In the genomic region with DNA sequence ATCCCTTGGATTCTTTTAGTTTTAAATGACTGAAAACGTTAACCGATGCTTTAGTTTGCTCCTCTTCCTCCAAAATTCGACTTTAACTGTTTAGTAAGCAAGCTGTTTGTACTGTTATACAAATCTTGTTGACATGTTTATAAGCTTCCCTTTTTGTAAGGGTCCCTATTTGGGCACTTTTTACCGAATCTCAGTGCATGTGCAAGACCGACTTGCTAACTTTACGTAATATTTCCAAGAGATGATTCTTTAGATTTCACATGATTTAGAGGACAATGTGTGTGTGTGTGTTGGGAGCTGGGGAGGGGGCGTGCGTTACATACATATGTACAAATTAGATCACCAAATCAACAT, we compare ENCODE assay signal across 8 mouse cellular contexts. TPM values are rescaled to one million over a fixed set of nuclear protein-coding genes. Genes with fewer than 3 reads are reported as not detected.
A peak's percentile ranks its signal among the peaks of the same experiment; 100 is the strongest.
DNase-seq lines count a peak whose midpoint lies in the region; ATAC-seq lines count a peak whose summit lies in the region.

No protein-coding gene starts in this region.

- WGBS in heart, embryonic 16.5 days, result 12% methylated on average over 8 of the region's 8 CpGs
- WGBS in hindbrain, embryonic 14.5 days, result 21% methylated on average over 8 of the region's 8 CpGs
- 23% methylated on average over 8 of the region's 8 CpGs for WGBS in midbrain, embryonic 15.5 days

- no peak for DNase-seq in heart, postnatal 10 days
- DNase-seq in hindbrain, embryonic 14.5 days (ENCODE audit: low spot score), result peak; percentile 25
- no peak for DNase-seq in urinary bladder, postnatal 10 days (ENCODE audit: low spot score)
- no peak for DNase-seq in thymus, postnatal 0 days (ENCODE audit: low spot score)
- DNase-seq in spleen, postnatal 36 days (ENCODE audit: low spot score in 2 of 2), result no peak

- intact Hi-C loops in heart, postnatal 10 days (cut with DNase I), result no loop called here

- no peaks in the 10 kb centered on the region for H3K9me3 ChIP-seq in heart, embryonic 16.5 days (replicated peaks; ENCODE audit: control insufficient read depth, low read length)
- H3K9me3 ChIP-seq in hindbrain, embryonic 14.5 days (ENCODE audit: control insufficient read depth, low read length), result no peaks in the 10 kb centered on the region
- no peaks in the 10 kb centered on the region for H3K9me3 ChIP-seq in midbrain, embryonic 15.5 days

- H3K9ac ChIP-seq in heart, embryonic 16.5 days (ENCODE audit: low read length), result peak overlapping the region; percentile 92
- peak overlapping the region; percentile 83 for H3K9ac ChIP-seq in hindbrain, embryonic 14.5 days
- H3K9ac ChIP-seq in midbrain, embryonic 15.5 days, result peak overlapping the region; percentile 87

- H3K4me3 ChIP-seq in heart, embryonic 16.5 days (ENCODE audit: low read length), result peak overlapping the region; percentile 99
- peak overlapping the region; percentile 89 for H3K4me3 ChIP-seq in brown adipose tissue, adult 24 weeks (ENCODE audit: insufficient read depth, low read depth, low read length)
- H3K4me3 ChIP-seq in hindbrain, embryonic 14.5 days (replicated peaks; ENCODE audit: low read length), result peak overlapping the region; percentile 82
- peak overlapping the region; percentile 85 for H3K4me3 ChIP-seq in midbrain, embryonic 15.5 days

- peak overlapping the region; percentile 85 for H3K4me2 ChIP-seq in heart, embryonic 16.5 days (ENCODE audit: low read depth, low read length)
- peak overlapping the region; percentile 61 for H3K4me2 ChIP-seq in hindbrain, embryonic 14.5 days (replicated peaks)
- H3K4me2 ChIP-seq in midbrain, embryonic 15.5 days, result peak overlapping the region; percentile 68

- no peaks in the 10 kb centered on the region for H3K36me3 ChIP-seq in heart, embryonic 16.5 days (ENCODE audit: control insufficient read depth, insufficient read depth)
- no peaks in the 10 kb centered on the region for H3K36me3 ChIP-seq in hindbrain, embryonic 14.5 days (replicated peaks; ENCODE audit: control insufficient read depth, insufficient read depth)
- no peaks in the 10 kb centered on the region for H3K36me3 ChIP-seq in midbrain, embryonic 15.5 days (replicated peaks)

- no peaks in the 10 kb centered on the region for H3K27me3 ChIP-seq in heart, embryonic 16.5 days (ENCODE audit: control insufficient read depth, insufficient read depth, low read length)
- H3K27me3 ChIP-seq in hindbrain, embryonic 14.5 days (ENCODE audit: control insufficient read depth, insufficient read depth, low read length), result no peaks in the 10 kb centered on the region
- no peaks in the 10 kb centered on the region for H3K27me3 ChIP-seq in midbrain, embryonic 15.5 days (replicated peaks)

- no peak for ATAC-seq in heart, embryonic 16.5 days (replicated peaks; ENCODE audit: extremely low read depth, insufficient read depth, low FRiP score)
- no peak for ATAC-seq in hindbrain, embryonic 14.5 days (ENCODE audit: low FRiP score)
- no peak; the same call in 1 of the 2 replicates for ATAC-seq in midbrain, embryonic 15.5 days (replicated peaks)

- peak overlapping the region; percentile 98 for H3K27ac ChIP-seq in heart, embryonic 16.5 days (ENCODE audit: low read length)
- peak overlapping the region; percentile 96 for H3K27ac ChIP-seq in brown adipose tissue, adult 24 weeks (replicated peaks; ENCODE audit: low read depth, low read length)
- H3K27ac ChIP-seq in hindbrain, embryonic 14.5 days, result peak overlapping the region; percentile 98
- peak overlapping the region; percentile 96 for H3K27ac ChIP-seq in midbrain, embryonic 15.5 days

- H3K4me1 ChIP-seq in heart, embryonic 16.5 days (ENCODE audit: control insufficient read depth, insufficient read depth, low read length), result peaks cover 17% of the 10 kb centered on the region
- H3K4me1 ChIP-seq in brown adipose tissue, adult 24 weeks (ENCODE audit: control insufficient read depth, insufficient read depth, insufficient read length, low read length), result no peaks in the 10 kb centered on the region
- peaks cover 24% of the 10 kb centered on the region for H3K4me1 ChIP-seq in hindbrain, embryonic 14.5 days (replicated peaks; ENCODE audit: control insufficient read depth, insufficient read depth, low read length)
- peaks cover 24% of the 10 kb centered on the region for H3K4me1 ChIP-seq in midbrain, embryonic 15.5 days

RNA-seq across cellular contexts. Expression of a gene that starts 0.9 kb away (rescaled TPM):
- 51.9 and 56.9 TPM in 2 replicates for polyA plus RNA-seq in heart, embryonic 16.5 days (2015; fragmentation: Nextera tagmentation; extraction: Ambion mirVana)
- total RNA-seq in heart, postnatal 10 days (2021), result 10 to 100 TPM; 37.7 to 40.5 TPM
- 18.8 and 19.0 TPM in 2 replicates for polyA plus RNA-seq in brown adipose tissue, adult 24 weeks (2012; ENCODE audit: insufficient read depth, insufficient read length, missing spikeins)
- 134 and 162 TPM in 2 replicates for polyA plus RNA-seq in hindbrain, embryonic 14.5 days (2014; fragmentation: Nextera tagmentation; extraction: Ambion mirVana)
- 129 and 133 TPM in 2 replicates for polyA plus RNA-seq in midbrain, embryonic 15.5 days (2015; fragmentation: Nextera tagmentation; extraction: Ambion mirVana)
- 39.2 and 41.4 TPM in 2 replicates for polyA plus RNA-seq in thymus, postnatal 0 days (2015; fragmentation: Nextera tagmentation; extraction: Ambion mirVana)

RNA-seq across cellular contexts. Expression of a gene that starts 17.1 kb away (rescaled TPM):
- polyA plus RNA-seq in heart, embryonic 16.5 days (2015; fragmentation: Nextera tagmentation; extraction: Ambion mirVana), result 242 and 249 TPM in 2 replicates
- 100 to 1,000 TPM; 214 TPM for total RNA-seq in heart, postnatal 10 days (2021)
- 24.9 and 28.1 TPM in 2 replicates for polyA plus RNA-seq in brown adipose tissue, adult 24 weeks (2012; ENCODE audit: insufficient read depth, insufficient read length, missing spikeins)
- 89.4 and 97.6 TPM in 2 replicates for polyA plus RNA-seq in hindbrain, embryonic 14.5 days (2014; fragmentation: Nextera tagmentation; extraction: Ambion mirVana)
- polyA plus RNA-seq in midbrain, embryonic 15.5 days (2015; fragmentation: Nextera tagmentation; extraction: Ambion mirVana), result 71.6 and 73.2 TPM in 2 replicates
- 45.0 and 49.2 TPM in 2 replicates for polyA plus RNA-seq in thymus, postnatal 0 days (2015; fragmentation: Nextera tagmentation; extraction: Ambion mirVana)
